Mouse (Mus musculus) cerebellum, adult 8-10 months (tissue): ENCODE measurements around the gene Tmem217.

Experiments
- DNase-seq: peaks from one replicate; pipeline ENCODE4 v3.0.0; 2022

Gene Tmem217

DNA sequence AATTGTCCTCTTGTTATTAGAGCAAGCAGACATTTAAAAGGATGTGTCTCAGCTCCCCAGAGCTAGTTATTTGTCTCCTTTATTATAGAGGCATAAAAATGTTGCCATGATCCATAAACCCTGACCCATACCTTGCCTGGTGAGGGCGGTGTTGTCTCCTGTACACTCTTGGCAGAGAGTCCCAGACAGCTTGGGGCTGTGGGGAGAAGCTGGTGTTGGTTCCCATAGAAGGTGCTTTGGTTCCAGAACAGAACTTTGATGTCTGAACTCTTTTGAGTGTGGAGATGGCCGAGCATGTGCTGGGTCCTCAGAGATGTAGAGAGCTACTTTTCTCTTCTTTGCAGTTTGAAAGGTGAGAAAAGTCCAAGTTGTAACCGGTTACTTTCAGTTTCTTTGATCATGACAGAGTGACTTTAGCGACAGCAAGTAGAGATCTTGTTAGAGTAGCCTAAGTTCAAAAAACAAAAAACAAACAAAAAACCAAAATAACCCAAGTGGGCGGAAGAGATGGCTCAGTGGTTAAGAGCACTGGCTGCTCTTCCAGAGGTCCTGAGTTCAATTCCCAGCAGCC, at the start of gene Tmem217:
Gene Tmem217, minus strand, starts transcription at position 224 of the 571 bp plus-strand sequence.
- no peak for DNase-seq

DNA sequence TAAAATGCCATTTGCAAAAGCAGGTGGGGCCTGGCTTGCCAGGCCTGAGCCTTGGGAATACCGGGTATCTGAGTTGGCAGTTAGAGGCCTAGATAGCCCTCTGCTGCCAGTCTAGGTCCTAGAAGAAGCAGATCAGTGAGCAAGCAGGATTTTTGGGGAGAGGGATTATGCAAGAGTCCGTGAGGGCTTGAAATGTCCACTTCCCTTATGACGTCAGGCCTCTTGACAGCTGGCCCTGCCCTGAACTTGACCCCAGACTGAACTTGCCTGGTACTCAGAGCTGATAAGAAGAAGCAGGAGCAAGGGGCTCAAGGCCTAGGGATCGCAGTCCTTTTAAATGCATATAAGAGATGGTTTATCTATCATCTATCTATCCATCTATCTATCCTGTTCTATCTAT, 49.2 kb upstream of the Tmem217 start:
- DNase-seq, result no peak

DNA sequence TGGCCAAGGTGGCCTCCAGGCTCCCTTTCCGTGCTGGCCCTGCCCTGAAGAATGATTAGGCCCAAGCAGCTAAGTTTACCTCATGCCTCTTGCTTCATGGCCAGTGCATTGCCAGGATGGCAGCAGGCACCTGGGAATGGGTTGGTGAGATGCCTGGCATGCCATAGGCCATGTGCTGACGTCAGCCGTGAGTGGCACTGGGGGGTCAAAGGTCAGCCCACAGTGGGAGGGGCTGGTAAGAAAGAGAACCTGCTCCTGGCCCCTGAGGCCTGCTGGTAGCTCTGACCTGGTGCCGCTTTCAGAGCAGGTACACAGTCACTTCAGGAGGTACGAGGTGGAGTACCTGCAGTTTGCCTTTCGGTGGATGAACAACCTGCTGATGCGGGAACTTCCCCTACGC, 47.4 kb upstream of the Tmem217 start:
- DNase-seq, result no peak

- DNase-seq, result no peak
These were observed 46.9 kb upstream of the Tmem217 start for GRCm38 (mm10) chr17:29599051-29599450.

GRCm38 (mm10) chr17:29596771-29597132, 44.6 kb upstream of the Tmem217 start:
- no peak for DNase-seq

GRCm38 (mm10) chr17:29595891-29596770, 43.9 kb upstream of the Tmem217 start:
- DNase-seq, result peak; percentile 60

DNA sequence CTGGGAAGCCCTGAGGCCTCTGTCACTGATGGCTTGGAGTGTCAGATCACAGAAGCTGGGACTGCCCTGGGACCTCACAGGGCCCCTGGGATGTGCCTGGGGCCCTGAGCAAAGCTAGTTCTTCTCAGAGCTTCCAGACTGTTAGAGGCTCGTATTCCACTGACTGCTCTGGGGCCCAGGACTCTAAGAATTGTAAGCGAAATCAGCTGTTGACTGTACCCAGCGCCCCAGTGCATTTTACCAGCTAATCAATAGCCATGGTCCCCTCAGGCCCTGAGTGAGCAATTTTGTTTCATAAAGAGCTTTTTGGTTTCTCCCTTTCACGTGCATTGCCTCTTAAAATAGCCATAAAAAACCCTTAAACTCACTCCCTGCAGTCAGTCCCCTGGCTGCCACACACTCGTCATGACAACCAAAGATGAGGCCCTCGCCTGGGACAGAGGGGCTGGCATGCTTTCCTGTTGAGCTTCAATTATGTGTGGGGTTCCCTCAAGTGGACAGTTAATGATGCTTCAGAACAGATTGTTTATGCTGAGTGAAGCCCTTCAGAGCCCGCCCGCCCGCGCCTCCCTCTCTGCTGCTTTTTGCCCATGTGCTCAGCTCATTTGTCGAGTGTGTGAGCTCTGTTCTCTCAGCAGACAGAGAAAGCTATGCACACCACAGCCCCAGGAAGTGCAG, 37.2 kb upstream of the Tmem217 start:
- DNase-seq, result no peak

DNA sequence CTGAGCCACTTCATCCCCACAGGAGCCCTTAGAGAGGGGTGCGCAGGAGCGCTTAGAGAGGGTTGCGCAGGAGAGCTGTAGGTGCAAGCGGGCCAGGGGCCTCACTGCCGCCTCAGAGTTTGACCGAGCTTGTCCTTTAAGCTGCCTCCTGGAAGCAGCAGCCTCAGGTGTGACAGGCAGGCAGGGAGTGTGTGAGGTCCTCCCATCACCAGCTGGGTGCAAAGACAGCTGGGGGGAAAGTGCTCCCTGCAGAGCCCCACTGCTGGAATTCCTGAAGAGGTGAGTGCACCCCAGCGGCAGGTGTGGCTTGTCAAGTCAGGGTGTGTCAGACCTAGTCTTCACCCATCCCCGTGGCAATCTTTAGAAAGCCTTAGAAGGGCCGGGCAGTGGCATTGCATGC, 34.7 kb upstream of the Tmem217 start:
- no peak for DNase-seq

DNA sequence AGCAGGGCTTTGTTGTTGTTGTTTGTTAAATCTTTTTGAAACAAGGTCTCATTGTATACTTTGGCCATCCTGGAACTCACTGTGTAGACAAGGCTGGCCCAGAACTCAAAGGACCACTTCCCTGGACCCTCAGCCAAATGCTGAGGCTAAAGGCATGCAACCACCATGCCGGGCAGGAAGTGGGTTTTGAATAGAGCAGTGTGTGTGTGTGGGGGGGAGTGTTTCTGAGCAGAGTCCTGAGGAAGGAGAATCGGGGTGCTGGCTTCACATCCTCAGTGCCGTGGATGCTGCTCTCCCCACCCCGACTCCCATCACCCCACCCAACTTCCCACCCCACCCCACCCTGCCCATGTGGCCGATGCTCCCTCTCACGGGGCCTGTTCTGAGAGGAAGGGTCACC, 33.3 kb upstream of the Tmem217 start:
- no peak for DNase-seq

- no peak for DNase-seq
These were observed 32.6 kb upstream of the Tmem217 start for GRCm38 (mm10) chr17:29584737-29585136.

GRCm38 (mm10) chr17:29584306-29584705, 32.1 kb upstream of the Tmem217 start:
- DNase-seq, result no peak

DNA sequence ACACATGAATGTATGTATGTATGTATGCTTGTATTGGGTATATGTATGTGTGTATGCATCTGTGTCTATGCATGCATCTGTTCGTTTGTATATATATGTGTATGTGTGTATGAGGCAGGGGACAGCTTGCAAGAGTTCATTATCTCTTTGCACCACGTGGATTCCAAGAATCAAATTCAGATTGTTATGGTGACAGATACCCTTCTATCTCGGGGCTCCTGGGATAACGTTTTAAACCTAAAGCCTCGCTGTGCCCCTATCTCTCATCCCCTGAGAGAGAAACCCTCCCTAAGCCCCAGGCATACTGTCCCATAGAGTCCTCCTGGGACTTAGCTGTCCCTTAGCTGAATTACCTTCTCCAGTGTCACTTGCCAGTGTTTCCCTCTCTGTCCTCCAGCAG, 31.4 kb upstream of the Tmem217 start:
- no peak for DNase-seq

GRCm38 (mm10) chr17:29579579-29580126, 27.5 kb upstream of the Tmem217 start:
- DNase-seq, result no peak

- DNase-seq, result no peak
These were observed 17.6 kb upstream of the Tmem217 start for GRCm38 (mm10) chr17:29569831-29570230.

GRCm38 (mm10) chr17:29568435-29568834, 16.2 kb upstream of the Tmem217 start:
- no peak for DNase-seq

GRCm38 (mm10) chr17:29565521-29565920, 13.3 kb upstream of the Tmem217 start:
- DNase-seq, result no peak

DNA sequence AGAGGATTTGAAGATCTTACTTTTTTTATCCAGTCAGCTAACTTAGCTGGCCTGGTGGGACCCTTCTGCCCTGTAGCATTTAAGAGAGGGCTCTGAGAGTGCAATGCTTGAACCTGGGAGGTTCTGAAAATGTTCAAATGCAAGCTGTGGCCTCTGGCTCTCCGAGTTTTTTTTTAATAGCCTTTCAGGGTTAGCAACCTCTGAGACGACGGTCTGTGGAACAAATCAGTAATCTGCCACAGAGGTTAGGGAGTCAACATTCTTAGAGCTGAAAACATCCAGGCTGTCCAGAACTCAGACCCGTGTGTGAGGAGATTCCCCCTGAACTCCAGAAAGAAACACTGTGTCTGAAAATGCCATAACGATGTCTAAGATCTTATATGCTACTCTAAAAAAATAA, 6.3 kb upstream of the Tmem217 start:
- DNase-seq, result no peak

DNA sequence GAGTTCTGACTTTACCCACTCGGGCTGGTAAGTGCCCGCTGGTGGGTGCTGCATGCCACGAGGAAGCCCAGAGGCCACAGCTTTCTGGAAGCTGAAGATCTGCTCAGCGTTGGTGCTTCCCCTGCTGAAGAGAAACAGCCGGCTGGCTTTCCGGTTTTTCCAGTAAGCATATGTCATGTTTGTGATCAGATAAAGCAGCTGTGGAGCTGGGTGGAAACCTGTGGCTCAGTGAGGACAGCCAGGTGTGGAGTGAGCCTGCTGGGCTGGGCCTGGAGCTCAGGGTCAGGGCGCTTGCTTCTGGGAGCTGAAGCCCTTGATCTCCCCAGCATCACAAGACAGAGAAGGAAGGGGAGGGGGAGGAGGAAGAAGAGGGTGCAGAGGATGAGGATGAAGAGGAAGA, 4.7 kb upstream of the Tmem217 start:
- DNase-seq, result no peak

DNA sequence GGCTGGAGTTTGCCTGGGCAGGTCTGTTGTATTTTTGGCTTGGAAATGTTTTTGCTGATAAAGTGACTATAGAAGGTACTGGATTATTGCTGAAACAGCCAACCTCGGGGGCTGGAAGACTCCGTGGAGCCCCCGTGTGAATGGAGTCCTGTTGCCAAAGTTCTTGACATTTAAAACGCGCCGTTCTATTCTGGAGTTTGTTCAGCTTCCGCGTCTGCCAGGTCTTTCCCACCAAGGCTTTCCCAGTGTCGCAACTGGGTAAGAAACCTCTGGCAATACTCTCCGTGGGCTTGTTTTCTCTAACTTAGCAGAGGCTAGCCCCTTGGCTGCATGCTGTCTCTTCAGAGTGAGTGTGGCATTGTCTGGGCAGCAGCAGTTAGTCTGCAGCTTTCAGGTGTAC, 4.3 kb upstream of the Tmem217 start:
- DNase-seq, result no peak

DNA sequence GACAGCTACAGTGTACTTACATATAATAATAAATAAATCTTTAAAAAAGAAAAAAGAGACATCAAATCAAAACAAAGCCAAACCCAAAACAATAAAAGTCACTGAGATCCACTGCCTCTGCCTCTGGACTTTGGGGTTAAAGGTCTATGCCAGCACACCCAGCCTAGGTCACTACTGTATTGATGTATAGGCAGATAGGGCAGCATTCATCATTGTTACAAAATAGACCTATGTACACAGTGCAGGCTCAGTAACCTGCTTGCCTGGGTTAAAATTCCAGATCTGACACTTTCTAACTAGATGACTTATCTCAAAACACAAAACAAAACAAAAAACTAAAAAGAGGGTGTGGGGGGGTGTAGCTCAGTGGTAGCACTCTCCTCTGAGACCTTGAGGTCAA, 2.0 kb upstream of the Tmem217 start:
- DNase-seq, result no peak

DNA sequence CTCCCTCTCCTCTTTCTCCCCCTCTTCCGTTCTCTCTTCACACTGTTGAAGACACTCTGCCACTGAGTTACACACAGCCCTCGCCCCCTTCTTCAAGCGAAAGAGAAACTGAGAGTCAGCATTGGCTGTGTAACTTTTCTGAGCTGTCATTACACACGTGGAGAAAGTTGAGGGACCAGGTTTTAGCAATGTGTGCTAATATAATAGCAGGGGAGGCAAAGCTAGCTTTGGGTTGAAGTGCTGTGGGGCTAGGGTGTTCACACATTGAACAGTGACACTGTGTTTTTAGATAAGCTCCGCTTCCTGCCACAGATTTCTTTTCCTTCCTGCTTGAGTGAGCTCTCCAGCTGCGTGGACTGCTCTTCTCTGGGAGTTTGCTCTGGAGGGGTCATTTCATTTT, 1.2 kb downstream of the Tmem217 start:
- DNase-seq, result no peak

GRCm38 (mm10) chr17:29549543-29550428, 2.4 kb downstream of the Tmem217 start, which contains the start of the genes Gm17657 and Tbc1d22b:
Gene Gm17657 (minus strand): TSS chr17:29549638.
Gene Tbc1d22b (plus strand): TSS chr17:29549785.
- DNase-seq, result peak; percentile 96

GRCm38 (mm10) chr17:29548994-29549393, 3.2 kb downstream of the Tmem217 start:
- DNase-seq, result no peak
